Mouse (Mus musculus): Measurements from ENCODE around the gene Trmt1l.
A peak's percentile ranks its signal among the peaks of the same experiment; 100 is the strongest.

Trmt1l gene

DNA sequence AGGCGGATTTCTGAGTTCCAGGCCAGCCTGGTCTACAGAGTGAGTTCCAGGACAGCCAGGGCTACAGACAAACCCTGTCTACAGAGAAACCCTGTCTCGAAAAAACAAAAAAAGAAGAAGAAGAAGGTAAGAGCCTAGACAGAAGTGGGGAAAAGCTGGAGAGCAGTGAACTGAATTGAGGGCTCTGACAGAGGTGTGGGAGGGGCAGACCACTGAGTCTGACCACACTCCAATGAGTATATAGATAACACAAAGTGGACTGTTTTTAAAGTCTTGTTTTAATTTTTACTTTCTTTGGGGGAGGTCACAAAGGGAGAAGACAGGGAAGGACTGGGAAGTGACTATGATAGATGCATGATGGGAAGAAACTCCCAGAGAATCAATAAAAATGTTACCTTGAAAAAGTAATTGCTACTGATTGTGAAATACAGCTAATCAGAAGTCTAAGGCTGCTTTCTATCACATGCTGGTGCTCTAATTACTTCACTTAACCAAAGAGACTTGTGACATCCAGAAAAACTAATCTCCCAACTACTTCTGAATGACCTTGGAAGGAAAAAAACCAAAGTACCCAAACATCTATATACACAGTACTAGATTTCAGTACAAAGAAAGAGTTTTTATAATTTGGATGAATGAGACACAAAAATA, 67.4 kb downstream of the Trmt1l start:
- DNase-seq: no peak

DNA sequence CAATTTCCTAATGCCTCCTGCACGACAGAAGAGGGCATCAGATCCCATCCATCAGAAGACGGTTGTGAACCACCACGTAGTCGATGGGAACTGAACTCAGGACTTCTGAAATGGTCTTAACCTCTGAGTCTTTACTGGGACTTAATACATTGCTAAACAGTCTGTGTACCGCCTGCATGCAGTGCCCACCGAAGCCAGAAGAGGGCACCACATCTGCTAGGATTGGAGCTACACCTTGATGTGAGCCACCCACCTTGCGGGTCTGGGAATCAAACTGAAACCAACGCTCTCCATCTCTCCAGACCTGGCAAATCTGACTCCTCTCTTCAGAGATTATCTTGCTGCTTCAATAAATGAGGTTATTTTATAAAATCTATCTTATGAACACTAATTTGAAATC, 68.7 kb downstream of the Trmt1l start:
- DNase-seq: peak; percentile 80 to 83

DNA sequence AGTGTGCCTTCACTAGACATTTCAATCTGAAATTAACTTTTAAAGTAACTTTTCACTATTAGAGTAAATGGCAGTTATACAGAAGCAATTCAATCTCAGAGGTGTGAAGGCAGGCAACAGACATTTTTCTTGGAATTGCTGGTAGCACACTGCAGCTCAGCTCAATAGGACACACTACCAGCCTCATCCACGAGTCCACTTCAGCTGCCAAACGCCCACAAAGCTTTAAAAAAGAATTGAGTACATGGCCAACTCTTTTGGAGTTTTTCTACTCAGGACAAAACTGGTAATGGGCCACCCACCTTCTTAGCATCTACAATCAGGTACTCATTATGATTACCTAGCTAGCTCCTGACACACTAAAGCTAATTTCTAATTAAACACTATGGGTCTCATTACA, 69.6 kb downstream of the Trmt1l start:
- no peak for DNase-seq

DNA sequence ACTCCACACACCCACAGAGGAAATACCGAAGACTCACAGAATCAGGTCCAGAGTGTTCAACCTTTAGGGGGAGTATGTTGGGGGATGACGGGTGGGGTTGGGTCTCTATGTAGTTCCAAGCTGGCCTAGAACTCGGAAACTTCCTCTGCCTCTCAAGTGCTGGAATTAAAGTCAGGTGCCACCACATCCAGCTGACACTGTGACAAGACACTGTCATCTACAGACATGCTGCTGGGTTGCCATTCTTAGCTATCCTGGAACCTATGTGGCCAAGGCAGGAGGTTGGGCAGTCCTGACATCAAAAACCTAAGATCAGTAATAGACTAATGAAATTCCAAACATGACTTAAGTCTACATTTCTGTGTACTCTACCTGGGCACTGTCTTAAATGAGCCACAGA, 70.0 kb downstream of the Trmt1l start:
- DNase-seq: no peak

DNA sequence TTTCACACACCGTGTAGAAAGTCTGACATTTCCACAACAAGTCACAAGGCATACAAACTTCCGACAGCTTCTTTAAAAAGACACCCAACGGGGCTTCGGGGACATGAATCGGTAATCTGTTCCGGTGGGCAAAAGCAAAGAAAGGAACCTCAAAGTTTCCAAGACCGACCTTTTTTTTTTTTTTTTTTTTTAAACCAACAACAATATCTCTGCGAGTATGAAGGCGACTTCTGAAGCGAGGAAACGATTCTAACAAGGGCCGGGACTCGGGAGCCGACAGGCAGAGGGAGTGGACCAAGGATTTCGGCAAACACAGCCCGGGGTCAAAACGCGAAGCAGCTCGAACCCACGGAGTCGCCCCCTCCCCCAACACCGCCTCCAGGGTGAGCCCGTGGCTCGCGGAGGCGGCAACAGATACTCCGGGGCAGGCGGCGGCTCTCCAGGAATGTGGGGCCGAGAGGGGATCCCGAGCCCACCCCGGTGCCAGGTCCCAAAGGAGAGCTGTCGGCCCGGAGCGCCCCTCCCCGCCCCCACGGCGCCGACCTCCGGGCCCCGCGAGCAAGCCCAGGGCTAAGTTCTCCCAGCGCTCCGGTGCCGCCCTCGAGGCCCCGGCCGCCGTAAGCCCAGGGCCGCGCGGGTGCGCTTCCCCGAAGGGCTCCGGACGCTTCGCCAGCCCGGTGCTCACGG, 71.6 kb downstream of the Trmt1l start:
- DNase-seq: peak; percentile 59 to 64

DNA sequence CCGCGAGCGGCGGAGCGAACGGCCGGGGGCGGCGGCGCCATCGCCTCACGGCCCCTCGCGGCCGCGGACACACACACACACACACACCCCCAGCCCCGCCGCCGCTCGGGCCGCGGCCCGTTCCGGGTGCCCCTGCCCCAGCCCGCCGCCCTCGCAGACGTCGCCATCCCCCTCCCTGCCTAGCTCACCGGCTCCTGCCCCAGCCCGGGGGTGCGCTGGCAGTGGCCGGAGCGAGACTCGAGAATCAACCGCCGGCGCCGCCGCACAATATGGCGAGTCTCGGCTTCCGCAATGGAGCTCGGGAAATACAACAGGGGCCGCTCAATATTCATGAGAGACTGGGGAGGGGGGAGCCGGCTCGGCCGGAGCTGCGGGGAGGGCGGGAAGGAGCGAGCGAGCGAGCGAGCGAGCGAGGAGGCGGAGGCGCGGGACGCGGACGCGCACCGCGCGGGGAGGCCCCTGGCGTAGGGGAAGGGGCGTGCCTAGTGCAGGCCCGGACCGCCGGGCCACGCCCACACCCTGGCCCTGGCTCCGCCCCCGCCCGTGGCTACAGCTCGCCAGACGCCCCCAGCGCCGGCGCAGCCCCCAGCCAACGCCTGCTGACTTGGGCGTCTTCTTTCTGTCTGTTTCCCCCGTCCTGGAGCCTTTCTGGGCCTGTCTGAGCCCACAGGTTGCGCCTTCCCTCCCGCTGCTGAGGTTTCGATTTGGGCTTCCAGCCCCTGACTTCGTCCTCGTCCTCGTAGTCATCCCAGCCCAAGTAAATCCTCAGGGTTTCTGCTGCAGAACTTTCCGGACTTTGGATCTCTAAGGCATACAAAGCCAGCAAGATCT, 72.4 kb downstream of the Trmt1l start, which contains the start of gene Rnf2:
Gene Rnf2, minus strand, starts transcription at position 425 of the 831 bp plus-strand sequence.
- peak; percentile 94 to 95 for DNase-seq
